Mouse (Mus musculus) forebrain, embryonic 10.5 days (tissue): ENCODE results near the gene BC048403. TPM values are rescaled to one million over a fixed set of nuclear protein-coding genes. Genes with fewer than 3 reads are reported as not detected.
"Not testable (repeated sequence)": the region's sequence is repeated elsewhere in the genome, so short reads cannot be mapped to it uniquely, and the experiment has no call there.

Experiments
- DNase-seq: peaks from one replicate; pipeline ENCODE4 v3.0.0-alpha.2; 2017; ENCODE audit warnings: low spot score; ENCODE audit errors: extremely low spot score
- H3K27ac ChIP-seq: fragments of 300-500 bp; sonication (generic); 2 replicates; pipeline ENCODE4 v1.5.1; 2016; ENCODE audit warnings: mild to moderate bottlenecking
- H3K27me3 ChIP-seq: fragments of 300-500 bp; sonication (generic); 2 replicates; pipeline ENCODE4 v1.6.1; 2016; ENCODE audit warnings: mild to moderate bottlenecking; ENCODE audit not compliant: poor library complexity, severe bottlenecking
- H3K36me3 ChIP-seq: fragments of 300-500 bp; sonication (generic); replicated peaks from 2 replicates; pipeline ENCODE4 v1.6.1; 2016; ENCODE audit warnings: mild to moderate bottlenecking, moderate library complexity
- H3K4me1 ChIP-seq: fragments of 300-500 bp; sonication (generic); 2 replicates; pipeline ENCODE4 v1.6.1; 2016
- H3K4me3 ChIP-seq: fragments of 300-500 bp; sonication (generic); 2 replicates; pipeline ENCODE4 v1.5.1; 2016; ENCODE audit warnings: mild to moderate bottlenecking, moderate library complexity
- H3K9me3 ChIP-seq: fragments of 300-500 bp; sonication (generic); 2 replicates; pipeline ENCODE4 v1.6.1; 2016; ENCODE audit warnings: mild to moderate bottlenecking, moderate library complexity
- WGBS: fragments of 180-500 bp; shearing (Covaris S2); methylation state at CpG from one replicate; pipeline ENCODE4 v1.1.7; 2016; 5-methylcytosine and 5-hydroxymethylcytosine counted together
- polyA plus RNA-seq: library from polyadenylated mRNA; unstranded; fragments of >200 nt; fragmentation: Nextera tagmentation; extraction: Ambion mirVana; gene quantifications from 2 replicates; pipeline ENCODE4 v1.2.1, GENCODE M21; 2016

Gene BC048403
- polyA plus RNA-seq, 1 experiment from 2014 or later, result 3.3 TPM

GRCm38 (mm10) chr10:121764469-121765173 lies 24.9 kb downstream of the BC048403 start:
- Histone ChIP-seq H3K36me3 (no peaks in the 10 kb centered on the region), H3K9me3 (no peaks in the 10 kb centered on the region), H3K27me3 (no peaks in the 10 kb centered on the region), H3K4me1 (peaks cover 13% of the 10 kb centered on the region), H3K27ac (no peak overlapping the region), H3K4me3 (no peak overlapping the region)
- 83% methylated on average over 13 of the region's 13 CpGs for WGBS
- no peak for DNase-seq

DNA sequence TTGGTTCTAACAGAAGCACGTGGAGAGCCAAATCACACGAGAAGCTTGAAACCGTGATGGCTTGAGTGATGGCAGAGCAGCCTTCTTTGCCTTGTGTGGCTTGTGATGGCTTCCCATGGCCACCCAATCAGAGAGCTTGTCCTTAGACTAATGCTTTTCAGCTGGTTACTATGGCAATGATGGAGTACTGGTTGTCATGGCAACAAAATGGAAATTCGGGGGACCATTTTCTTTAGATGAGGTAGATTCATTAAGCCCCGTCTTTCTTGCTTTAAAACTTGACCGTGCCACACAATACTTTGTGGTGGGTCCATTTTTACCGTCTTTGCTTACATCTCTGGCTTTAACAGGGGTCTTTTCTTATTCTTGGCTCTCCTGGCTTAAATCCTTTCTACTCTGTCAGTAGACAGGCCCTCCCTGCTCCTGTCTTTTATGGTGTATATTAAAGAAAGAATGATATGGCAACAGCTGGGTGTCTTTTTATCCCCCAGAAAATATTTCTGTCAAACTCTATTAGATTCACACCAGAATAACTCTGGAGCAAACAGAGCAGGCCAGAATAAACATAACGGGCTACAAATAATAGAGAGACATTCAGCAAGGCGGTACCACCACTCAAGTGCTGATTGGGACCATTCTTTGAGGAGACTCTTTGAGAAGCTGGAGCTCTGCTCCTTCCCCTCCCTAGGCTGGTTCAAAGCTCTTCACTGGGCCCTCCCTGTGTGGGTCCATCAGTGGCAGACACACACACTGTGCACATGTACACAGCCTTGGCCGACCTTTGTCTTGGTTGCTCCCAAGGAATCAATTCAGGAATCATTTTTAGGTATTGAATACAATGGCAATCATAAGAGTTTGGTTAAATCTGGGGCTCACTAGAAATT lies 25.7 kb downstream of the BC048403 start:
- Histone ChIP-seq H3K4me1 (peaks cover 13% of the 10 kb centered on the region), H3K27ac (0 out of 2 replicates have a peak overlapping the region, but pooled peaks have one; percentile 9), H3K9me3 (no peaks in the 10 kb centered on the region), H3K27me3 (no peaks in the 10 kb centered on the region), H3K36me3 (no peaks in the 10 kb centered on the region), H3K4me3 (no peak overlapping the region)
- DNase-seq, result peak; percentile 31
- WGBS, result 69% methylated on average over 10 of the region's 10 CpGs

DNA sequence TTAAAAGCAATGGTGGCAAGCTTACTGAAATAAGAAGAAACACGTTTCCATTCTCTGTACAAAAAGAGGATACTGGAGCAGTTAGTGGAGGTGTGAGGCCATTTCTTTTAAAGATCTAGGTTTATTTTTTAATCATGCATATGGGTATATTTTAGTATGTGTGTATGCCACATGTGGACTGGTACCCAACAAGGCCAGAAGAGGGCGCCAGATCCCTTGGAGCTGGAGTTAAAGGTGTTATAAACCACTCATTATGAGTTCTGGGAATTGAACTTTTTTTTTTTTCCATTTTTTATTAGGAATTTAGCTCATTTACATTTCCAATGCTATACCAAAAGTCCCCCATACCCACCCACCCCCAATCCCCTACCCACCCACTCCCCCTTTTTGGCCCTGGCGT lies 27.6 kb downstream of the BC048403 start:
- DNase-seq, H3K27ac ChIP-seq, H3K36me3 ChIP-seq, H3K27me3 ChIP-seq, H3K4me3 ChIP-seq, H3K9me3 ChIP-seq: not testable (repeated sequence)
- peaks cover 13% of the 10 kb centered on the region for H3K4me1 ChIP-seq
- WGBS, result 78% methylated on average over 3 of the region's 3 CpGs

GRCm38 (mm10) chr10:121769711-121770110 lies 30.0 kb downstream of the BC048403 start:
- H3K27me3 ChIP-seq, result no peaks in the 10 kb centered on the region
- no peaks in the 10 kb centered on the region for H3K9me3 ChIP-seq
- DNase-seq, result no peak
- WGBS, result 93% methylated on average over 5 of the region's 5 CpGs
- H3K4me1 ChIP-seq, result peaks cover 12% of the 10 kb centered on the region
- no peak overlapping the region for H3K4me3 ChIP-seq
- no peak overlapping the region for H3K27ac ChIP-seq
- no peaks in the 10 kb centered on the region for H3K36me3 ChIP-seq

GRCm38 (mm10) chr10:121770624-121771577 lies 31.2 kb downstream of the BC048403 start:
- Histone ChIP-seq H3K36me3 (no peaks in the 10 kb centered on the region), H3K9me3 (no peaks in the 10 kb centered on the region), H3K27me3 (no peaks in the 10 kb centered on the region), H3K4me1 (peaks cover 4% of the 10 kb centered on the region), H3K4me3 (peak overlapping the region; percentile 24; the same call in 1 of the 2 replicates), H3K27ac (no peak overlapping the region)
- DNase-seq, result peak; percentile 45
- 51% methylated on average over 20 of the region's 20 CpGs for WGBS

GRCm38 (mm10) chr10:121773813-121774212 lies 34.1 kb downstream of the BC048403 start:
- peaks cover 10% of the 10 kb centered on the region; the same call in 1 of the 2 replicates for H3K4me1 ChIP-seq
- DNase-seq, result no peak
- WGBS, result 82% methylated on average over 4 of the region's 4 CpGs

DNA sequence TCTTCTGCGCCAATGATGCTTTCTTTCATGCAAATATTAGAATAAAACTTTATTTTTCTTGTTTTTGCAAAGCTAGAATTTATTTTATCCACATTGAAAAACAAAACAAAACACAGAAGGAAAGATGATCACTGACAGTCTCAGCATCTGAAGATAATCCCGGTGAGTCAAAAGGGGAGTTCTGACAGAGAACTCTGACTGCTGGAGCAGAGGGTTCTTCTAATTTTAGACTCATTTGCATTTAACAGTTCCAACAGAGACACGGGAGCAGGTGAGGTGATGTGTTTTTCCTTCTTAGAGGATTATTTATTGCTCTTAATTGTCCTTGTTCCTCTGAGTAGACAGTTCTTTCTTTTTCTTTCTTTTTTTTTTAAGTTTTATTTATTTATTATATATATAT lies 36.3 kb downstream of the BC048403 start:
- no peaks in the 10 kb centered on the region for H3K36me3 ChIP-seq
- peaks cover 10% of the 10 kb centered on the region; the same call in 1 of the 2 replicates for H3K4me1 ChIP-seq
- WGBS, result 66% methylated on average over 3 of the region's 3 CpGs
- no peaks in the 10 kb centered on the region for H3K27me3 ChIP-seq
- no peak overlapping the region for H3K4me3 ChIP-seq
- no peaks in the 10 kb centered on the region for H3K9me3 ChIP-seq
- no peak overlapping the region for H3K27ac ChIP-seq
- no peak for DNase-seq

More at GRCm38 (mm10) chr10:121773813-121774212, 34.1 kb downstream of the BC048403 start:
- no peak overlapping the region for H3K4me3 ChIP-seq
- no peaks in the 10 kb centered on the region for H3K27me3 ChIP-seq
- no peak overlapping the region for H3K27ac ChIP-seq
- H3K9me3 ChIP-seq, result no peaks in the 10 kb centered on the region
- no peaks in the 10 kb centered on the region for H3K36me3 ChIP-seq

- H3K9me3 ChIP-seq, result peaks cover 8% of the 10 kb centered on the region; the same call in 1 of the 2 replicates
- no peak overlapping the region for H3K4me3 ChIP-seq
- H3K27ac ChIP-seq, result no peak overlapping the region
- no peaks in the 10 kb centered on the region for H3K27me3 ChIP-seq
- H3K36me3 ChIP-seq, result peaks cover 41% of the 10 kb centered on the region
- DNase-seq, result no peak
- H3K4me1 ChIP-seq, result peaks cover 6% of the 10 kb centered on the region; the same call in 1 of the 2 replicates
- WGBS, result 59% methylated on average over 14 of the region's 14 CpGs
Measured at GRCm38 (mm10) chr10:121781159-121781558, 41.4 kb downstream of the BC048403 start.

- no peak overlapping the region for H3K4me3 ChIP-seq
- peaks cover 12% of the 10 kb centered on the region for H3K4me1 ChIP-seq
- no peak for DNase-seq
- 92% methylated on average over 3 of the region's 3 CpGs for WGBS
- H3K9me3 ChIP-seq, result peaks cover 4% of the 10 kb centered on the region; the same call in 1 of the 2 replicates
- H3K36me3 ChIP-seq, result peaks cover 41% of the 10 kb centered on the region
- H3K27me3 ChIP-seq, result no peaks in the 10 kb centered on the region
- no peak overlapping the region for H3K27ac ChIP-seq
Measured at GRCm38 (mm10) chr10:121788536-121788935, 48.8 kb downstream of the BC048403 start.

DNA sequence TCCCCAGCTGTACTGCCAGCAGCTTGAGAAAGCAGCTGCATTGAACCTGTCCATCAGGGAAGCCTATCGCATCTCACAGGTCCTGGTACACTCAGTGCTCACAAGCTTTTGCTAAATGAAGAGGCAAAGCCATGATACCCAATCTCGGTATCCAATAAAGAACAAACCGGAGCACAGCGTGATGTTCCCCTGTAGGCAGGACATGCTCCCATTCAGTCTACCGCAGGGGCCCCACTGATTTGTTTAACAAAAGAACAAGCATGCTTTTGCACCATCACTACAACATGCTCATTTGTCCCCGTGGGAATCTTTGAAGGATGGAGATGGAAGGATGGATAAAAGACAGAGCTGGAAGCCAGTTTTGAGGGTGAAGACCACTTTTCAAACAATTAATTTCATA lies 50.3 kb downstream of the BC048403 start:
- no peak for DNase-seq
- peak overlapping the region; percentile 63; the same call in 1 of the 2 replicates for H3K27ac ChIP-seq
- no peak overlapping the region for H3K4me3 ChIP-seq
- H3K4me1 ChIP-seq, result peaks cover 12% of the 10 kb centered on the region
- H3K36me3 ChIP-seq, result peaks cover 29% of the 10 kb centered on the region
- no peaks in the 10 kb centered on the region for H3K27me3 ChIP-seq
- 34% methylated on average over 6 of the region's 6 CpGs for WGBS
- no peaks in the 10 kb centered on the region for H3K9me3 ChIP-seq

DNA sequence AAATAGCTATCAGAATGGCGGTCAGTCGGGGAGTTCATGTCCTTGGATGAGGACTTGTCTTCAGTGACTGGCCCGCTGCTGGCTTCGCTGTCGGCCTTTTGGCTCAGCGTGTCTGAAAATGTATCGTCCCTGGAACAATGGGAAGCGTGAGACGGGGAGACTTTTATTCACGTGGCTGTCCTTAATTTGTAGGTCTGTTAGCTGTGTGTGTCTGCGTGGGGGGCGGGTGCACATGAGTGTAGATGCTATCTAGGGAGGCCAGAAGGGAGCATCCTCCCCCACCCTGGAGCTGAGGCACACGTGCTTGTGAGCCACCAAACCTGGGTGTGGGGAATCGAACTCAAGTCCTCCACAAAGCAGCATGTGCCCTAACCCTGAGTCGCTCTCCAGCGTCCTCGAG lies 52.9 kb downstream of the BC048403 start:
- H3K27ac ChIP-seq, result no peak overlapping the region
- H3K9me3 ChIP-seq, result no peaks in the 10 kb centered on the region
- H3K4me1 ChIP-seq, result peaks cover 20% of the 10 kb centered on the region
- no peaks in the 10 kb centered on the region for H3K27me3 ChIP-seq
- H3K36me3 ChIP-seq, result peaks cover 23% of the 10 kb centered on the region; the same call in 1 of the 2 replicates
- DNase-seq, result no peak
- no peak overlapping the region for H3K4me3 ChIP-seq
- WGBS, result 92% methylated on average over 17 of the region's 17 CpGs

- no peak overlapping the region for H3K27ac ChIP-seq
- H3K27me3 ChIP-seq, result no peaks in the 10 kb centered on the region
- DNase-seq, result no peak
- no peaks in the 10 kb centered on the region for H3K9me3 ChIP-seq
- H3K36me3 ChIP-seq, result peaks cover 21% of the 10 kb centered on the region; the same call in 1 of the 2 replicates
- H3K4me1 ChIP-seq, result peaks cover 20% of the 10 kb centered on the region
- WGBS, result 94% methylated on average over 12 of the region's 12 CpGs
- no peak overlapping the region for H3K4me3 ChIP-seq
Measured at GRCm38 (mm10) chr10:121794486-121794885, 54.7 kb downstream of the BC048403 start.
